ENCODE assay signal across 23 mouse cellular contexts in the genomic region with DNA sequence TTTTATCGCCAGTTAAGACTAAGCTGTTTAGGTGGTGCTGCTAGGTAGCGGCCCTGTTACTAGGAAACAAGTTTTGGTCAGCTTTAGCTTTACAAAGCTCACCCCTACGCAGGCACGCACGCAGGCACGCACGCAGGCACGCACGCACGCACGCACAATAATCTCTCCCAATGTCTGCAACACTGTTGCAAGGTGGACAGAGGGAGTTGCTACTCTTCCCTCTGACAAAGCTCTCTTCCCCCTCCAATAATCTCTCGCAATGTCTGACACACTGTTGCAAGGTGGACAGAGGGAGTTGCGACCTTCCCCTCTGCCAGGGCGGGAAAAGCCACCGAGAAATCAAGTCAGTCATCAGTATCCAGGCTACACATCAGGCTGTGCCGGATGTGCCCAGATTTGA.
"Had no signal": no experiment of that assay in that cellular context is flagged by ENCODE, and none has a peak within 500 bp of the region (broad histone marks: within the 10 kb centered on the region; RNA-seq: fewer than 3 reads in every experiment).

No protein-coding gene starts in this region.

- H3K36me3 ChIP-seq: heart, embryonic 12.5 days; hindbrain, embryonic 10.5 days; hindbrain, embryonic 12.5 days; intestine, embryonic 15.5 days; limb, embryonic 13.5 days; limb, embryonic 15.5 days had no signal

- DNase-seq: forebrain, postnatal 0 days; gastrocnemius, postnatal 14 days; gastrocnemius, postnatal 36 days; heart, adult 11 months; heart, adult 2 months; heart, postnatal 4 days; kidney, adult 18-20 months; kidney, adult 8-10 months; kidney, postnatal 10 days; kidney, postnatal 25 days; kidney, postnatal 4 days had no signal

- H3K27me3 ChIP-seq: heart, embryonic 12.5 days; hindbrain, embryonic 12.5 days; intestine, embryonic 15.5 days; limb, embryonic 13.5 days; limb, embryonic 15.5 days had no signal

- ATAC-seq: forebrain, postnatal 0 days; hindbrain, embryonic 16.5 days; inflammation-experienced regulatory T-cells, adult 6 months; intestine, embryonic 15.5 days; intestine, postnatal 0 days had no signal

- H3K4me1 ChIP-seq: hindbrain, embryonic 10.5 days had no signal

- H3K4me3 ChIP-seq: heart, adult 2 months; heart, embryonic 12.5 days; hindbrain, embryonic 10.5 days; hindbrain, embryonic 12.5 days; intestine, embryonic 15.5 days; layer of hippocampus, adult 2 months; left cerebral cortex, adult 2 months; limb, embryonic 13.5 days; limb, embryonic 15.5 days had no signal

- H3K9me3 ChIP-seq: heart, embryonic 12.5 days; hindbrain, embryonic 10.5 days; hindbrain, embryonic 12.5 days; intestine, embryonic 15.5 days; limb, embryonic 13.5 days; limb, embryonic 15.5 days had no signal

- H3K9ac ChIP-seq: forebrain, postnatal 0 days; heart, embryonic 12.5 days; hindbrain, embryonic 12.5 days; hindbrain, embryonic 14.5 days; intestine, embryonic 15.5 days; limb, embryonic 13.5 days; limb, embryonic 15.5 days had no signal

- H3K27ac ChIP-seq: heart, adult 2 months; hindbrain, embryonic 10.5 days; hindbrain, embryonic 12.5 days; hindbrain, embryonic 14.5 days; intestine, embryonic 15.5 days; layer of hippocampus, adult 2 months; left cerebral cortex, adult 2 months; limb, embryonic 13.5 days; limb, embryonic 15.5 days had no signal

- H3K4me2 ChIP-seq: heart, embryonic 12.5 days; hindbrain, embryonic 12.5 days; hindbrain, embryonic 14.5 days; intestine, embryonic 15.5 days; limb, embryonic 13.5 days; limb, embryonic 15.5 days had no signal
